Mouse (Mus musculus) ES-E14 (cell line): ENCODE measurements around the gene Gm3880.

ENCODE experiments used
- CHD2 ChIP-seq: IDR thresholded peaks from 2 replicates; pipeline ENCODE4 v1.6.1; 2014; ENCODE audit warnings: mild to moderate bottlenecking, low read depth, low read length, inconsistent platforms
- HCFC1 ChIP-seq: IDR thresholded peaks from 2 replicates; pipeline ENCODE4 v1.6.1; 2012; ENCODE audit warnings: low read length, inconsistent platforms, borderline replicate concordance; ENCODE audit not compliant: insufficient read depth
- MAFK ChIP-seq: IDR thresholded peaks from 2 replicates; pipeline ENCODE4 v1.6.1; 2014; ENCODE audit warnings: mild to moderate bottlenecking, low read depth, low read length, inconsistent platforms; ENCODE audit not compliant: insufficient read depth
- ZC3H11A ChIP-seq: IDR thresholded peaks from 2 replicates; pipeline ENCODE4 v1.6.1; 2012; ENCODE audit warnings: low read depth, mild to moderate bottlenecking, inconsistent platforms, low read length, borderline replicate concordance
- ZNF384 ChIP-seq: IDR thresholded peaks from 2 replicates; pipeline ENCODE4 v1.6.1; 2012; ENCODE audit warnings: low read depth, low read length, inconsistent platforms

DNA sequence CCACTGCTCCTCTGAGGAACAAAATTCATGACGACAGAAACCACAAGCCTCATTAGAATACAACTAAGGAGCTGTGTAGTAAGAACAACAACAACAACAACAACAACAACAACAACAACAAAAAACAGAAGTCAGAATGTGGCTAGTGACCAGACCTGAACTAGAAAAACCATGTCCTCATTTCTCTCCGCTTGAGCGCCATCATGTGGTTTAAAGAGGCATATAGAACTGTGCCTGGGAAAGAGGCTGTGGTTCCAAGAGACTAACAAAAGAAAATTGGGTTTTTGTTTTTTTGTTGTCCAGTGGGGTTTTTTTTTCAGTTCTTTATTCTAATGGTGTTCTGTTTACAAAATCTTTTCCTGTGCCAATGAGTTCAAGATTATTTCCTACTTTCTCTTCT is 26.1 kb downstream of the Gm3880 start:
- TF ChIP-seq HCFC1, result no peak
- TF ChIP-seq ZNF384, result no peak
- TF ChIP-seq CHD2, result no peak
- no peak for TF ChIP-seq ZC3H11A
- no peak for TF ChIP-seq MAFK
